Mouse (Mus musculus): ENCODE results near the gene Zfp91. TPM values are rescaled to one million over a fixed set of nuclear protein-coding genes. Genes with fewer than 3 reads are reported as not detected.
"Not testable (repeated sequence)": the region's sequence is repeated elsewhere in the genome, so short reads cannot be mapped to it uniquely, and the experiment has no call there.

Gene Zfp91
- total RNA-seq, 4 experiments from 2014 or later = 87.1 to 94.7 (median 90.9) TPM

- peak; percentile 89 to 91 for DNase-seq (ENCODE audit: low spot score in 2 of 2)
Observed at GRCm38 (mm10) chr19:12794056-12795044, 1.6 kb downstream of the Zfp91 start.

GRCm38 (mm10) chr19:12792374-12792773, 3.6 kb downstream of the Zfp91 start:
- DNase-seq (ENCODE audit: low spot score in 2 of 2) = no peak

- DNase-seq (ENCODE audit: low spot score in 2 of 2) = no peak
Observed at GRCm38 (mm10) chr19:12787721-12788120, 8.2 kb downstream of the Zfp91 start.

- no peak for DNase-seq (ENCODE audit: low spot score in 2 of 2)
Observed at GRCm38 (mm10) chr19:12786803-12787395, 9.0 kb downstream of the Zfp91 start.

GRCm38 (mm10) chr19:12780437-12780836, 15.5 kb downstream of the Zfp91 start:
- DNase-seq (ENCODE audit: low spot score in 2 of 2) = no peak

- no peak for DNase-seq (ENCODE audit: low spot score in 2 of 2)
Observed at GRCm38 (mm10) chr19:12770888-12771287, 25.0 kb downstream of the Zfp91 start.

GRCm38 (mm10) chr19:12765308-12765707, 30.6 kb downstream of the Zfp91 start, which contains the start of gene Cntf:
Gene Cntf (minus strand): TSS chr19:12765632.
- DNase-seq (ENCODE audit: low spot score in 2 of 2) = no peak

- DNase-seq (ENCODE audit: low spot score in 2 of 2) = no peak
Observed at GRCm38 (mm10) chr19:12762212-12763130, 33.5 kb downstream of the Zfp91 start.

- peak; percentile 52 to 55 for DNase-seq (ENCODE audit: low spot score in 2 of 2)
Observed at GRCm38 (mm10) chr19:12759656-12760055, 36.3 kb downstream of the Zfp91 start.

- DNase-seq (ENCODE audit: low spot score in 2 of 2) = no peak
Observed at GRCm38 (mm10) chr19:12758936-12759478, 36.9 kb downstream of the Zfp91 start.

GRCm38 (mm10) chr19:12756286-12756685, 39.6 kb downstream of the Zfp91 start:
- no peak for DNase-seq (ENCODE audit: low spot score in 2 of 2)

- no peak for DNase-seq (ENCODE audit: low spot score in 2 of 2)
Observed at GRCm38 (mm10) chr19:12731950-12732349, 64.0 kb downstream of the Zfp91 start.

GRCm38 (mm10) chr19:12731036-12731435, 64.9 kb downstream of the Zfp91 start:
- DNase-seq (ENCODE audit: low spot score in 2 of 2) = no peak

GRCm38 (mm10) chr19:12725851-12726250, 70.1 kb downstream of the Zfp91 start:
- DNase-seq (ENCODE audit: low spot score in 2 of 2) = no peak

- DNase-seq (ENCODE audit: low spot score in 2 of 2) = no peak
Observed at GRCm38 (mm10) chr19:12722308-12722707, 73.6 kb downstream of the Zfp91 start.

- DNase-seq (ENCODE audit: low spot score in 2 of 2) = not testable (repeated sequence)
Observed at GRCm38 (mm10) chr19:12721596-12721995, 74.3 kb downstream of the Zfp91 start.

- not testable (repeated sequence) for DNase-seq (ENCODE audit: low spot score in 2 of 2)
Observed at GRCm38 (mm10) chr19:12720919-12721318, 75.0 kb downstream of the Zfp91 start.

- DNase-seq (ENCODE audit: low spot score in 2 of 2) = no peak
Observed at GRCm38 (mm10) chr19:12720463-12720862, 75.5 kb downstream of the Zfp91 start.

- no peak for DNase-seq (ENCODE audit: low spot score in 2 of 2)
Observed at GRCm38 (mm10) chr19:12719189-12719588, 76.7 kb downstream of the Zfp91 start.

Data from layer of hippocampus, adult 8-10 months (tissue).